31 mouse cellular contexts compared by ENCODE assay signal in genomic region chr1:166114986-166115385, GRCm38 (mm10). TPM values are rescaled to one million over a fixed set of nuclear protein-coding genes. Genes with fewer than 3 reads are reported as not detected.
"Had no signal": no experiment of that assay in that cellular context is flagged by ENCODE, and none has a peak within 500 bp of the region (broad histone marks: within the 10 kb centered on the region; RNA-seq: fewer than 3 reads in every experiment).

No protein-coding gene starts in this region.

- H3K9me3 ChIP-seq: kidney, embryonic 15.5 days; limb, embryonic 12.5 days; limb, embryonic 15.5 days; midbrain, embryonic 10.5 days; midbrain, embryonic 13.5 days; neural tube, embryonic 13.5 days had no signal

- DNase-seq: kidney, postnatal 10 days; kidney, postnatal 36 days; layer of hippocampus, postnatal 36 days; left cerebral cortex, postnatal 4 days; liver, postnatal 0 days; lung, embryonic 14.5 days; lung, postnatal 36 days; right cerebral cortex, adult 18-20 months; right cerebral cortex, postnatal 14 days; right cerebral cortex, postnatal 4 days; thymus, adult 2 months; thymus, postnatal 14 days; thymus, postnatal 4 days had no signal

- H3K9ac ChIP-seq: kidney, embryonic 15.5 days; limb, embryonic 12.5 days; limb, embryonic 15.5 days; liver, embryonic 14.5 days; liver, postnatal 0 days; lung, embryonic 14.5 days; midbrain, embryonic 13.5 days; neural tube, embryonic 13.5 days had no signal

- H3K36me3 ChIP-seq: kidney, embryonic 15.5 days; limb, embryonic 12.5 days; limb, embryonic 15.5 days; midbrain, embryonic 10.5 days; midbrain, embryonic 13.5 days; neural tube, embryonic 13.5 days had no signal

- H3K27ac ChIP-seq: kidney, embryonic 15.5 days; left cerebral cortex, adult 2 months; limb, embryonic 12.5 days; limb, embryonic 15.5 days; liver, embryonic 14.5 days; midbrain, embryonic 10.5 days; midbrain, embryonic 13.5 days; neural tube, embryonic 13.5 days; stomach, postnatal 0 days had no signal

- ATAC-seq: liver, postnatal 0 days; lung, postnatal 0 days; midbrain, embryonic 13.5 days; midbrain, embryonic 16.5 days had no signal

- H3K4me3 ChIP-seq: kidney, embryonic 15.5 days; left cerebral cortex, adult 2 months; limb, embryonic 12.5 days; limb, embryonic 15.5 days; megakaryocyte, embryonic 14.5 days; midbrain, embryonic 10.5 days; midbrain, embryonic 13.5 days; myocyte; neural tube, embryonic 13.5 days had no signal

- H3K4me1 ChIP-seq: kidney, embryonic 15.5 days; megakaryocyte, embryonic 14.5 days had no signal

- H3K27me3 ChIP-seq: kidney, embryonic 15.5 days; limb, embryonic 12.5 days; limb, embryonic 15.5 days; midbrain, embryonic 13.5 days; neural tube, embryonic 13.5 days had no signal

- H3K4me2 ChIP-seq: kidney, embryonic 15.5 days; limb, embryonic 12.5 days; limb, embryonic 15.5 days; liver, embryonic 11.5 days; lung, embryonic 14.5 days; midbrain, embryonic 13.5 days; neural tube, embryonic 13.5 days had no signal

RNA-seq across cellular contexts. Expression of gene Dusp27, which starts 12.7 kb away (rescaled TPM):
- total RNA-seq: layer of hippocampus, postnatal 36 days; monocyte, adult 5-6 weeks; neutrophil, adult 5-6 weeks had no signal

RNA-seq across cellular contexts. Expression of gene Gpa33, which starts 15.1 kb away (rescaled TPM):
- total RNA-seq: layer of hippocampus, postnatal 10 days; layer of hippocampus, postnatal 36 days; left cerebral cortex, adult 2 months; left cerebral cortex, postnatal 14 days; left cerebral cortex, postnatal 4 days; monocyte, adult 5-6 weeks; neutrophil, adult 5-6 weeks had no signal
- polyA plus RNA-seq: liver, embryonic 11.5 days; liver, postnatal 0 days; lung, embryonic 14.5 days; midbrain, embryonic 13.5 days; neural tube, embryonic 13.5 days had no signal
